Mouse (Mus musculus) embryonic facial prominence, embryonic 13.5 days (tissue): ENCODE measurements around the gene Gatad2a. TPM values are rescaled to one million over a fixed set of nuclear protein-coding genes. Genes with fewer than 3 reads are reported as not detected.

ENCODE experiments used
- ATAC-seq: fragments of 200-750 bp; cut with Nextera tagmentation; 2 replicates; pipeline ENCODE4 v1.8.0; 2017; ENCODE audit warnings: low read depth; ENCODE audit not compliant: insufficient number of reproducible peaks, insufficient read depth, low FRiP score, low TSS enrichment
- H3K27ac ChIP-seq: fragments of 300-500 bp; sonication (generic); 2 replicates; pipeline ENCODE4 v1.5.1; 2015; ENCODE audit warnings: moderate library complexity, mild to moderate bottlenecking, inconsistent platforms
- H3K27me3 ChIP-seq: fragments of 300-500 bp; sonication (generic); 2 replicates; pipeline ENCODE4 v1.6.1; 2015; ENCODE audit warnings: mild to moderate bottlenecking, inconsistent platforms
- H3K36me3 ChIP-seq: fragments of 300-500 bp; sonication (generic); 2 replicates; pipeline ENCODE4 v1.6.1; 2015; ENCODE audit warnings: mild to moderate bottlenecking, inconsistent platforms
- H3K4me1 ChIP-seq: fragments of 300-500 bp; sonication (generic); 2 replicates; pipeline ENCODE4 v1.6.1; 2015; ENCODE audit warnings: inconsistent platforms
- H3K4me2 ChIP-seq: fragments of 300-500 bp; sonication (generic); 2 replicates; pipeline ENCODE4 v1.6.1; 2015; ENCODE audit warnings: moderate library complexity, mild to moderate bottlenecking, inconsistent platforms
- H3K4me3 ChIP-seq: fragments of 300-500 bp; sonication (generic); 2 replicates; pipeline ENCODE4 v1.5.1; 2015; ENCODE audit warnings: mild to moderate bottlenecking, inconsistent platforms
- H3K9ac ChIP-seq: fragments of 300-500 bp; sonication (generic); 2 replicates; pipeline ENCODE4 v1.6.1; 2015; ENCODE audit warnings: mild to moderate bottlenecking, inconsistent platforms
- H3K9me3 ChIP-seq: fragments of 300-500 bp; sonication (generic); 2 replicates; pipeline ENCODE4 v1.6.1; 2016; ENCODE audit warnings: inconsistent platforms
- WGBS: fragments of 180-500 bp; shearing (Covaris S2); methylation state at CpG from one replicate; pipeline ENCODE4 v1.1.7; 2015; ENCODE audit warnings: mixed read lengths; 5-methylcytosine and 5-hydroxymethylcytosine counted together
- polyA plus RNA-seq: library from polyadenylated mRNA; unstranded; fragments of >200 nt; fragmentation: Nextera tagmentation; extraction: Ambion mirVana; gene quantifications from 2 replicates; pipeline ENCODE4 v1.2.1, GENCODE M21; 2015

The Gatad2a gene
- polyA plus RNA-seq, 1 experiment from 2014 or later: 35.6 TPM

- Histone ChIP-seq H3K4me1 (peaks cover 9% of the 10 kb centered on the region), H3K27ac (no peak overlapping the region), H3K27me3 (no peaks in the 10 kb centered on the region), H3K4me2 (no peak overlapping the region), H3K9ac (no peak overlapping the region), H3K36me3 (peaks cover 34% of the 10 kb centered on the region), H3K4me3 (no peak overlapping the region), H3K9me3 (no peaks in the 10 kb centered on the region)
- ATAC-seq: no peak
- 88% methylated on average over 5 of the region's 5 CpGs for WGBS
Measured at GRCm38 (mm10) chr8:69934582-69934981, 61.6 kb downstream of the Gatad2a start.

GRCm38 (mm10) chr8:69933811-69934210 is 62.4 kb downstream of the Gatad2a start:
- 84% methylated on average over 2 of the region's 2 CpGs for WGBS
- H3K4me3 ChIP-seq: no peak overlapping the region
- no peak overlapping the region for H3K27ac ChIP-seq
- ATAC-seq: no peak
- H3K4me2 ChIP-seq: no peak overlapping the region
- H3K27me3 ChIP-seq: no peaks in the 10 kb centered on the region
- H3K4me1 ChIP-seq: peaks cover 8% of the 10 kb centered on the region
- H3K36me3 ChIP-seq: peaks cover 34% of the 10 kb centered on the region
- no peaks in the 10 kb centered on the region for H3K9me3 ChIP-seq
- H3K9ac ChIP-seq: no peak overlapping the region

- H3K9me3 ChIP-seq: no peaks in the 10 kb centered on the region
- H3K27me3 ChIP-seq: no peaks in the 10 kb centered on the region
- no peak overlapping the region for H3K9ac ChIP-seq
- H3K4me1 ChIP-seq: no peaks in the 10 kb centered on the region
- no peak for ATAC-seq
- H3K36me3 ChIP-seq: peaks cover 14% of the 10 kb centered on the region; the same call in 1 of the 2 replicates
- no peak overlapping the region for H3K27ac ChIP-seq
- H3K4me3 ChIP-seq: no peak overlapping the region
- no peak overlapping the region for H3K4me2 ChIP-seq
Measured at GRCm38 (mm10) chr8:69926901-69927300, 69.3 kb downstream of the Gatad2a start.

GRCm38 (mm10) chr8:69923986-69924385 is 72.2 kb downstream of the Gatad2a start:
- H3K9ac ChIP-seq: no peak overlapping the region
- H3K4me1 ChIP-seq: peaks cover 18% of the 10 kb centered on the region
- no peak for ATAC-seq

GRCm38 (mm10) chr8:69921141-69921540 is 75.0 kb downstream of the Gatad2a start:
- Histone ChIP-seq H3K27me3 (no peaks in the 10 kb centered on the region), H3K27ac (peak overlapping the region; percentile 68), H3K9ac (peak overlapping the region; percentile 12; the same call in 1 of the 2 replicates), H3K4me2 (no peak overlapping the region), H3K9me3 (no peaks in the 10 kb centered on the region), H3K4me3 (no peak overlapping the region), H3K36me3 (peaks cover 23% of the 10 kb centered on the region), H3K4me1 (peaks cover 18% of the 10 kb centered on the region)
- WGBS: 94% methylated on average over 2 of the region's 2 CpGs
- no peak for ATAC-seq

More at GRCm38 (mm10) chr8:69923986-69924385, 72.2 kb downstream of the Gatad2a start:
- 75% methylated on average over 1 of the region's 1 CpGs for WGBS
- H3K9me3 ChIP-seq: no peaks in the 10 kb centered on the region
- H3K27ac ChIP-seq: no peak overlapping the region
- no peaks in the 10 kb centered on the region for H3K27me3 ChIP-seq
- no peak overlapping the region for H3K4me2 ChIP-seq
- peaks cover 14% of the 10 kb centered on the region; the same call in 1 of the 2 replicates for H3K36me3 ChIP-seq
- H3K4me3 ChIP-seq: no peak overlapping the region

GRCm38 (mm10) chr8:69919876-69920662 is 76.1 kb downstream of the Gatad2a start:
- H3K27ac ChIP-seq: peak overlapping the region; percentile 68
- WGBS: 29% methylated on average over 11 of the region's 11 CpGs
- H3K9me3 ChIP-seq: no peaks in the 10 kb centered on the region
- H3K4me2 ChIP-seq: peak overlapping the region; percentile 24; the same call in 1 of the 2 replicates
- H3K36me3 ChIP-seq: peaks cover 34% of the 10 kb centered on the region
- H3K4me3 ChIP-seq: no peak overlapping the region
- H3K9ac ChIP-seq: 0 out of 2 replicates have a peak overlapping the region, but pooled peaks have one; percentile 27
- no peaks in the 10 kb centered on the region for H3K27me3 ChIP-seq
- ATAC-seq: peak; percentile 45; the same call in 1 of the 2 replicates
- peaks cover 18% of the 10 kb centered on the region for H3K4me1 ChIP-seq

- peaks cover 44% of the 10 kb centered on the region for H3K36me3 ChIP-seq
- H3K4me1 ChIP-seq: peaks cover 18% of the 10 kb centered on the region
- no peaks in the 10 kb centered on the region for H3K27me3 ChIP-seq
- no peak overlapping the region for H3K9ac ChIP-seq
- 64% methylated on average over 1 of the region's 1 CpGs for WGBS
- no peak overlapping the region for H3K4me3 ChIP-seq
- no peak overlapping the region for H3K4me2 ChIP-seq
- peak; percentile 48 for ATAC-seq
- H3K27ac ChIP-seq: peak overlapping the region; percentile 45
- no peaks in the 10 kb centered on the region for H3K9me3 ChIP-seq
Measured at GRCm38 (mm10) chr8:69919010-69919409, 77.2 kb downstream of the Gatad2a start.

- no peak overlapping the region for H3K4me2 ChIP-seq
- H3K9me3 ChIP-seq: no peaks in the 10 kb centered on the region
- no peaks in the 10 kb centered on the region for H3K27me3 ChIP-seq
- ATAC-seq: no peak
- H3K27ac ChIP-seq: no peak overlapping the region
- no peak overlapping the region for H3K4me3 ChIP-seq
- H3K4me1 ChIP-seq: peaks cover 18% of the 10 kb centered on the region
- H3K36me3 ChIP-seq: peaks cover 48% of the 10 kb centered on the region
- H3K9ac ChIP-seq: no peak overlapping the region
Measured at GRCm38 (mm10) chr8:69918506-69918905, 77.7 kb downstream of the Gatad2a start.

- Histone ChIP-seq H3K36me3 (peaks cover 71% of the 10 kb centered on the region), H3K27ac (no peak overlapping the region), H3K27me3 (no peaks in the 10 kb centered on the region), H3K9ac (no peak overlapping the region; the same call in 1 of the 2 replicates), H3K4me2 (no peak overlapping the region), H3K9me3 (no peaks in the 10 kb centered on the region), H3K4me3 (no peak overlapping the region), H3K4me1 (peaks cover 10% of the 10 kb centered on the region)
- no peak for ATAC-seq
- 62% methylated on average over 5 of the region's 5 CpGs for WGBS
Measured at GRCm38 (mm10) chr8:69915748-69916147, 80.4 kb downstream of the Gatad2a start.

- H3K36me3 ChIP-seq: peaks cover 84% of the 10 kb centered on the region
- ATAC-seq: no peak
- no peak overlapping the region for H3K27ac ChIP-seq
- no peak overlapping the region for H3K4me2 ChIP-seq
- WGBS: 87% methylated on average over 4 of the region's 4 CpGs
- no peaks in the 10 kb centered on the region for H3K27me3 ChIP-seq
- no peak overlapping the region for H3K9ac ChIP-seq
- H3K4me3 ChIP-seq: no peak overlapping the region
- H3K9me3 ChIP-seq: no peaks in the 10 kb centered on the region
- no peaks in the 10 kb centered on the region; the same call in 1 of the 2 replicates for H3K4me1 ChIP-seq
Measured at GRCm38 (mm10) chr8:69914526-69914925, 81.7 kb downstream of the Gatad2a start.

GRCm38 (mm10) chr8:69912478-69913074 is 83.6 kb downstream of the Gatad2a start:
- Histone ChIP-seq H3K4me2 (no peak overlapping the region), H3K4me1 (no peaks in the 10 kb centered on the region), H3K27ac (no peak overlapping the region), H3K9me3 (no peaks in the 10 kb centered on the region), H3K27me3 (no peaks in the 10 kb centered on the region), H3K4me3 (no peak overlapping the region), H3K36me3 (peaks cover 97% of the 10 kb centered on the region), H3K9ac (no peak overlapping the region)
- WGBS: 89% methylated on average over 12 of the region's 12 CpGs
- ATAC-seq: no peak

- no peak overlapping the region for H3K4me3 ChIP-seq
- H3K9ac ChIP-seq: no peak overlapping the region
- no peaks in the 10 kb centered on the region for H3K9me3 ChIP-seq
- no peaks in the 10 kb centered on the region for H3K27me3 ChIP-seq
- H3K4me1 ChIP-seq: no peaks in the 10 kb centered on the region
- ATAC-seq: no peak
- H3K36me3 ChIP-seq: peaks cover 96% of the 10 kb centered on the region
- H3K27ac ChIP-seq: no peak overlapping the region
- no peak overlapping the region for H3K4me2 ChIP-seq
- 91% methylated on average over 13 of the region's 13 CpGs for WGBS
Measured at GRCm38 (mm10) chr8:69911917-69912316, 84.3 kb downstream of the Gatad2a start.
